Mouse (Mus musculus): Measurements from ENCODE around the gene Enoph1. TPM values are rescaled to one million over a fixed set of nuclear protein-coding genes. Genes with fewer than 3 reads are reported as not detected.

The Enoph1 gene
- total RNA-seq, 1 experiment from 2014 or later: 25.3 TPM

DNA sequence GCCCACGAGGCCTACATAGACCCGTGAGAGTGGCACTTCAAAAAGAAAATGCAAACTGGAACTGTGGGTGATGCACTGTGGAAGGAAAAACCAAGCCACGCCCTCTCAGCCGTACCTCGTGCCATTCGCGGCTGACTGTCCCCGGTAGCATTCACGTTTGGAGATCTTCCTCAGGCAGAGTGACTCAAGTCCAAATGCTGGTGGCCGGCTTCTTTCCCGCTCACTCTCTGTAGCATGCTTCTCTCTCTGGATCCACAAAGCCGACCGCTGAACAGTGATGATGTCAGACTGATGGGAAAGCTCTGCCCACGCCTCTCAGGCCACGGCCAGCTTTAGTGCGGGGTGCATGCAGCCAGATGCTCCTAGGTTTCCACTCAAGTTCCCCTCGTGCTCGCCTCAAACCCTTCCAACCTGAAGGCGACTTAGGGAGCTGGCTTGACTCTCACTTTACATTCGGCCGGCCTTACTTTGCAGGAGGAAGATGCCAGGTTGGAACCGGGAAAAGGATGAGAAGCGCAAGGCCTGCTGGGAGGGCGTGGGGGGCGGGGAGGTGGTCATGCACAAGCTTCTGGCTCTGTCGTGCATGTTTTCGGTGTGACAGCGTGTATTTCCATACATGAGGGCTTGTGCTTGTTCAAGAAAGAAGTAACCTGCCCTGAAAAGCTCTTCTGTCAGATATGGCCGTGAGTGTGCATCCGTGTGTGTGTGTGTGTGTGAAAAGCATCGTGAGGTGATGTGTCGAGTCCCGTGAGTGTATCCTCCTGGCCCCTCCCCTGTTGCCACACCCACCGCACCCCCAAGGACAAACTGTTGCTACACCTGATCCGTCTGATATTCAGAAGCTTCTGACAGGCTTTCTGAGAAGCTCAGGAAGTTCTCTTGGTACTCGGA lies 39.5 kb downstream of the Enoph1 start:
- DNase-seq: peak; percentile 32

DNA sequence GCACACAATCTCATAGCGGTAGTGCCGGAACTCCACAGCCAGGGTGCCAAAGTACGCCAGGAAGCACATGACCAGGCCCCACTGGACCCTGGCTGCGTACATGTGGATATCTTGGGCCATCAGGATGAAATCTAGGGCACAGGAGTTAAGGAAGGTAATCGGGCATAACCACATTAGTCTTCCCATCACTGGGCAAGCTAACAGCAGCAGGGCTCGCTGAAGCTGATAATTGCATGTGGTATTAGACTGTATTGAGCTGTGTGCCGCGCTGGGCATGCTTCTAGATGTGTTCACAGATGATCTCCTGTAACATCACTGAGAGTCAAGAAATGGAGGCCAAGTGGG lies 40.1 kb downstream of the Enoph1 start:
- no peak for DNase-seq

DNA sequence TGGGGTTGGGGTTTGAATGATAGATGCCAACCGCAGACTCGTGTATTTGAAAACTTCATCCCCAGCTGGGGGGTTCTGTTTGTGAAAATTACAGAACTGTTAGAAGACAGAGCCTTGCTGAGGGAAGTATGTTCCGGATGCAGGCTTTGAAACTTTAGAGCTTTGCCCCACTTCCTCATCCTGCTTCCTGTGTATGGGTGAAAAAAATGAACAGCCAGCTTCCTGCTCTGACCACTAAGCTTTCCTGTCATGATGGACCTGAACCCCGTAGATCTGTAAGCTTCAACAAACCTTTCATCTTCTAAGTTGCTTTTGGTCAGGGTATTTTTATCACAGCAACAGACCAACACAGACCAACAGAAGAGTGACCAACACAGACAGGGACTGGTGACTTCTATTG lies 42.2 kb downstream of the Enoph1 start:
- no peak for DNase-seq

DNA sequence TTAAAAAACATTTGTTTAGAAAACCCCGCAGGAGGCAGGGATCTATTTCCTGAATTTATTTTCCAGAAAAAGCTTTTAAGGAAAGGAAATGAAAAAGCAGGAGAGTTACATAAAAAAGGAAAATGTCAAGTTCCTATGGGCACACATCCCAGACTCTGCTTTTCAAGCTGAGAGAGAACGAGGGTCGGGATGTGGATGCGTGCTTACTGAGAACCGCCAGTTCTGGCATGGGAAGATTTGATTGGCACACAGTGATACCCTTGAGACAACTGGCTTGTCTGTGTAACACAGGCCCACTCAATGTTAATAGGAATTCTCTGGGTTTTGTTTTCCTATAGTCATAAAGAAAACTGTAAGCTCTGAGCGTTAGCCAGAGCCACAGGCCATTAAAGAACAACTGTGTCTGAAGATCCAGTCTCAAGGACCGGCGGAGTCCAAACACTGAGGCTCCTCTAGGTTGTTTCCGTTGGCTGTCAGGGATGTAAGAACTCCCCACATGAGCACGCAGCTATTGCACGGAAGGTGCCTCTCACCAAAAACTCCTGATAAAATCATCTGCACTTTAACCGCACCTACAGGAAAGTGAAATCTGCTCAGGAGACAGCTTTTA lies 44.3 kb downstream of the Enoph1 start:
- no peak for DNase-seq

DNA sequence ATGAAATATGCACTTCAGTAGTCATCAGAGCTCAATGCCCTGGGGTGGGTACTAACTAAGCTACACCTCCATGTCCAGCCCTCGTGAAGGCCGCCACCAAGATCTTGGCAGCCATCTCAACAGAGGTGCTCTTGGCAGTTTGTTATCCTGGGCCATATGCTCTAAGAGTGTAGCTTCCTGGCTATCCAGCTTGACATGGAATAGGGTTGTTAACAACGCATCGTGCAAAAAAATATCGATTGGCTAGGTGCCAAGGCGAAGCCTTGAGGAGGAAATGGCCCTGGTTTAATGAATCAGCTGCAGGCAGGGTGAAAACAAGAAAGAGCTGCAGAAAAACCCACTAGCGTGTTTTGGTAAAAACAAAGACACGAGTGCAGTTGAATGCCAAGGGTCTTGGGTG lies 45.3 kb downstream of the Enoph1 start:
- peak; percentile 69 for DNase-seq

DNA sequence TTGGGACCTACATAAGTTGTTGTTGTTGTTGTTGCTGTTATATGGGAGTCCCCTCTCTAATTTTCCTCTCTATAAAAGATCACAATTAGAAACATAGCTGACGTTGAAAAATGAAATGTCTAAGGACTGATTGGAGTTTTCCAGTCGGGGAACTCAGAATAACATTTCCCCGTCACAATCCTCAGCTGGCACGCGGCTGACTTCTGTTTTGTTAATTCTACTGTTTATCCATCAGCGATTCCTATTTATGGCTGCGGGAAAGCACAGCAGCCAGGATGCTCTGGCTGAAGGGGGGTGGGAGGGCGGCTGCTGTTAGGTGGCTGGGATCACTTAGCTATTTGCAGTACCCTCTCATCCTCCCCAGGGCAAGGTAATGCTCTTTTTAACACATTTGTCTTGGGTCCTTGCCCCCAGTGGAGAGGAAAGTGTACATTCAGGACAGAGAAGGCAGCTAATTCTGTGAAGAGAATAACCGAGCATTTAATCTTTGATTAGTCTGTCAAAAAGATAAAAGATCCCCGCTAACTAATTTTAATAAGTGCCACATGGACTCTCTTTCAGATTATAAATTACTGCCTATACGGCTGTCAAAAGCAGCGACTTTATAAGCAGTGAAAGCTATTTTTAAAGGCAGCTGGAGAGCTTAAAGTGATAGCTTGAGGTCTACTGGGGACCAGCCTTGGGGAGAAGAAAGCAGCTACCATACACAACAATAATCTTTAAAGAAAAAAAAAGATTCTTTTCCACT lies 50.9 kb downstream of the Enoph1 start:
- no peak for DNase-seq

DNA sequence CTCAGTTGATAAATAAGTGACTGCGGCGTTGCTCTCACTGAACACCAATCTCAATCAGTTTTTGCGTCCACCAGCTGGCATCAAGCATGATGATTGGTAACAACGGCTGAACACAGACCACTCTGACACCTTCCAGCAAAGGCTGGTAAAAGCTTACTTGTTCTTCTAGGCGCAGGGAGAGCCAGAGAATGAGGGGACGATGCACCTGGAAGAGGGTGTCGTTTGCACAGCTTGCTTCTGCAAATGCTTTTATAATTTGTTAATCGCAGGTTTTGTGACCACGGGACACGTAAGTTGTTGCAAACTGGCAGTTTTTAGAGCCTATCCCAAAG lies 51.4 kb downstream of the Enoph1 start:
- no peak for DNase-seq

DNA sequence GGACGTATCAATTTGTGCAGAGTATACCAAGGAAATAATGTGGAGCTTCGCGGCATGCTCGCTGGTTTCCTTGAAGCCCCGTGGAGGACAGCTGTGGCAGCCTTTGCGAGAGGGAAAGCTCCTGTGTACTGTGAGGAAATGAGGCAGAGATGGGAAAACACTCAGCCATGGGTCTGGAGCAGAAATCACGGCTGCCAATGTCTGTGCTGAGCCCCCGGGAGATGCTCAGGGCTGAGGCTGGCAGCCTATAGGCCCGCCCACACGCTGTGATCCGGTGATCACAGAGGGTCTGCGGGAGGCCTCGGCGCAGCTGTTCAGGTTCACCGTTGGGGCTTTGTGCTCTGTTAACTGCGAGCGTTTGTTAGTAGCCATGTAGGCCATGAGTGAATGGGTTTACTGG lies 51.8 kb downstream of the Enoph1 start:
- no peak for DNase-seq

DNA sequence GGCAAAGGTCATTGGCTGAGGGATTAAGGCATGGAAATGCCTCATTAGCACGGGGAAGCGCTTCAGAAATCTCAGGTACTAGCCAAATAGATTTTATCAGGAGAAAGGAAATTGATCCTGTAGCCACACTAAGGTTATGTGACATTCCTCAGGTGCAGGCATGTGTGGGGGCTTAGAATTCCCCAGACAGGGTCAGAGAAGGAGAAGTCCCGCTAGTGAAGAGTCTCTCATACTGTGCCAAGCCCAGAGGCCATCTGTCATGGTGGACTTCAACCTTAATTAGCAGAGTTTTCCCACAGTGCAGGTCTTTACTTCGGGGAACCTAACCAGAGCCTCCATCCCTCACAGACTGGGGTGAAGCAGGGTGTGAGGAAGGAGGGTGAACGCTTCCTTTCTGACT lies 57.2 kb downstream of the Enoph1 start:
- DNase-seq: no peak

DNA sequence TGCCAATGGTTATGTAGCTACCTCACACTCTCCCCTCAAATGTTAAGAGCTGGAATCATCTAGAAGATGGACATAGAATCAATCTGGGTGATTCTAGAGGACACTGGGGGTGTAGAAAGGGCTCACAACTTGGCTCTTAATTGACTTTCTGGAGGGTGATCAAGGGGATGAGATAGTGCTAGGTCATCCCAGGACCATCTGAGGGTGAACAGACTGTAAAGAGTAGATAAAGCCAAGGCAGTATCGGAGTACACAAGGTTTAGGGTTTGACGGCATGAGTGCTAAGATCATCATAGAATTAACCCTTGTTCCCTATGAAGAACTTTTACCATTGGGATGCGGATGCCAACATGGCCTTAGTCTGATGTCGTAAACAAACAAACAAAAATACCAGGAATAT lies 58.2 kb downstream of the Enoph1 start:
- no peak for DNase-seq

DNA sequence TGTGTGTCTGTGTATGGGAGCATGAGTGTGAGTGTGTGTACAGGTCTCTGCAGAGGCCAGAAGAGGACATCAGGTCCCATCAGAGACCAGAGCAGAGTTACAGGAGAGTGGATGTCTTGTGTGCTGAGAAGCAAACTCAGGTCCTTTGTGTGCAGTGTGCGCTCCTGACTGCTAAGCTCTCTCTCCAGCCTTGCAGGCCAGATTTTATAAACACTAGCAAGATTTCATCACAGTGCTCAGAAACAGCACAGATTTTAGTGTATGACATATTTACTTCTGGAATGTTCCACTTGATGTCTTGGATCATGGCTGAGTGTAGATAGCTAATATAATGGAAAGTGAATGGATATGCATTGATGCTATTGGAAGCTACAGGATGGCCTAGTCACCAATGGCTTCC lies 62.6 kb downstream of the Enoph1 start:
- DNase-seq: no peak

DNA sequence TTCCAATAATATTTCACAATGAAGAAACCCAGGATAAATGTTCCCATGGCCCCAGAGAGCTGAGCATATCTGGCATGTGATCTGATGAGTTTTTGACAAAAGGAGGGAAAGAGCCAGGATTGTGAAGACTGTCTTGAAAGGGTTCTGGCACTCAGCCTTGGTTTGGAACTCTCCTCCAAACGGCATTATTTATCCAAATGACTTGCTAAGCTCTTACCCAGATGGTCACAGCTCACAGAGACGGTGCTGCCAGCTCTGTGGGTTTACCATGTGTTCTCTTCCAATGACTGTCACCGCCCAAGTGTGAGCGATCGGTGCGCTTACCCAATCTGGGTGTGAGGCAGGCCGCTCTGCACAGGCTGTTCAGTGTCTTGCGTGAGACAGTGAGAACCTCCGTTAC lies 69.1 kb downstream of the Enoph1 start:
- peak; percentile 15 for DNase-seq

DNA sequence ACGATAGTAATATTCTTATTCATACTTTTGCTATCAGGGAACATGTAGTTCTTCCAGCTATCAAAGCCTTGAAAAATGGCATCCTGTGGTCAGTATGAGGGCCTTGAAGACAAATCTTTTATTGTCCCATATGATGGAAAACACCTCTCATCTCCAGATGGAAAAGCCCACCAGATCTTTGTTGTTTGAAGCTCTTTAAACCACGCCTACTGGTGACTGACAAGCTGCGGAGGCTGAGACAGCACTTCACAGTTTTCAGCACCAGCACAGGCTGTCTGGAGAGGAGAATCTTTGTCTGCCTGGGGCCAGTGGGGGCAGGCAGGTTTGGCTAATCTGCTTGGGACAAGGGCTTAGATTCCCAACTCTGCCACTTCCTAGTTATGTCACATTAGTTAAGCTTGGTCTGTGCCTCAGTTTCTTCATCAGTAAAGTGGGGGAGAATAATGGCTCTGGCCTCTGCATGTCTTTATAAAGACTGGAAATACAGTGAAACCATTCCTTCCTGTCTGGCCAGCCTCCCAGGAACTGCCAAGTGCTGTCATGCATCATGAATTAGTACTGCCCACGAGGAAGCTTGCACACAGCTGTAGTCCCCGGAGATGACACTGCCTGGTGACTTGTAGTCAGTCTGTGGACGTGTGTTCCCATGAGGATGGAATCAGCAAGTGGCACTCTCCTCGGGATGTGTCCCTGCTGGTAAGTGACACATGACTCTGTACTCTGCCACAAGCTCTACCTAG lies 69.9 kb downstream of the Enoph1 start:
- DNase-seq: peak; percentile 72

DNA sequence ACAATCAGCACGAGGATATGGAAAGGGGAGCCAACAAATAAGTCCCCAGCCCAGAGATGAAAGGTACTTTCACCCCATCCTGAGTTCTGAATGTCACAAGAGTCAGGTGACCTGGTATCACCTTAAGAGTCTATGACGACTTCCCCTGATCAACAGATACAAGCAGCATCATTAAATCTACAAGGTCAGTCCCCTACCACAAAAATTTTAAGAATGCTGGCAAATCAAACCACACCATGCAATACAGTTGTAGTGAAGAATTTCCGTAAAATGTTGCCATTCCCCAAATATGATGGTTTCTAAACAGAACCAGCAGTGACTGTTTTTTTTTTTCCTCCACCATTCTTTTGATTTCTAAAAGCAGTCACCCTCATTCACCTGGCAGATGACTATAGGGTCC lies 70.8 kb downstream of the Enoph1 start:
- DNase-seq: no peak

DNA sequence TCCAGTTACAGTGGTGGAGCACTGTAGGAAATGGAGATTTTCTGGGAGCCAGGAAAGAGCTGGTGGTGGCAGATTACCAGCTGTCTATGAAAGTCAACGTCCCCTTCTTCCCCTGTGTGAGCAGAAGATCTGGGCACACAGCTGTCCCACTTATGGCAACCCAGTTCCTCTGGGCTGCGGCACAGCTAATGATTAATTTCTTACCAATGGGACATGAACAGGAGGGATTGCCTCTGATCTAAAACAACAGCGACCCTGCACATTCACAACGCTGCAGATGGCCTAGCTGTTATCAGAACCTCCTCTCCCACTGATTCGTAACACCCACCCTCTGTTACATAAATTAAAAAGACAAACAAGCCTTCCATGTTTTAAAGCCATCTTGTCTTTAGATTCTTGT lies 73.6 kb downstream of the Enoph1 start:
- DNase-seq: no peak

Other genes starting within 250 kb of the Enoph1 start
- 1.8 TPM in 1 of 2 replicates, not detected in the other for gene Vamp9, start 133.7 kb upstream of the Enoph1 start, total RNA-seq (2021)
- 175 and 223 TPM in 2 replicates for gene Hnrnpd, start 61.0 kb upstream of the Enoph1 start, total RNA-seq (2021)
- gene 4930524J08Rik, start 60.9 kb upstream of the Enoph1 start, total RNA-seq (2021): 3.1 and 4.1 TPM in 2 replicates
- gene Hnrnpdl, start 321 bp upstream of the Enoph1 start, total RNA-seq (2021): 110 and 137 TPM in 2 replicates
- gene Tmem150c, start 119.8 kb downstream of the Enoph1 start, total RNA-seq (2021): 13.9 and 15.0 TPM in 2 replicates